Mouse (Mus musculus) forebrain, embryonic 11.5 days (tissue): ENCODE data around the gene Tex21. TPM values are rescaled to one million over a fixed set of nuclear protein-coding genes. Genes with fewer than 3 reads are reported as not detected.
A peak's percentile ranks its signal among the peaks of the same experiment; 100 is the strongest.

Source experiments
- ATAC-seq: fragments of 200-750 bp; cut with Nextera tagmentation; replicated peaks from 2 replicates; pipeline ENCODE4 v1.8.0; 2017; ENCODE audit warnings: moderate TSS enrichment; ENCODE audit not compliant: low FRiP score
- DNase-seq: peaks from one replicate; pipeline ENCODE4 v3.0.0-alpha.2; 2017; ENCODE audit warnings: low spot score
- H3K27ac ChIP-seq: fragments of 300-500 bp; sonication (generic); 2 replicates; pipeline ENCODE4 v1.5.1; 2014; ENCODE audit warnings: low read depth, low read length
- H3K27me3 ChIP-seq: fragments of 300-500 bp; sonication (generic); 2 replicates; pipeline ENCODE4 v1.6.1; 2014; ENCODE audit warnings: mild to moderate bottlenecking, low read length, mixed read lengths; ENCODE audit not compliant: control insufficient read depth, insufficient read depth
- H3K36me3 ChIP-seq: fragments of 300-500 bp; sonication (generic); 2 replicates; pipeline ENCODE4 v1.6.1; 2014; ENCODE audit warnings: mild to moderate bottlenecking, low read length, moderate library complexity, mixed read lengths; ENCODE audit not compliant: control insufficient read depth, insufficient read depth
- H3K4me1 ChIP-seq: fragments of 300-500 bp; sonication (generic); replicated peaks from 2 replicates; pipeline ENCODE4 v1.6.1; 2014; ENCODE audit warnings: low read length, mixed read lengths; ENCODE audit not compliant: control insufficient read depth, insufficient read depth
- H3K4me2 ChIP-seq: fragments of 300-500 bp; sonication (generic); 2 replicates; pipeline ENCODE4 v1.6.1; 2014; ENCODE audit warnings: low read depth, mild to moderate bottlenecking, low read length, moderate library complexity, mixed read lengths; ENCODE audit not compliant: severe bottlenecking
- H3K4me3 ChIP-seq: fragments of 300-500 bp; sonication (generic); 2 replicates; pipeline ENCODE4 v1.5.1; 2014; ENCODE audit warnings: low read depth, low read length
- H3K9ac ChIP-seq: fragments of 300-500 bp; sonication (generic); 2 replicates; pipeline ENCODE4 v1.6.1; 2014; ENCODE audit warnings: low read length
- H3K9me3 ChIP-seq: fragments of 300-500 bp; sonication (generic); 2 replicates; pipeline ENCODE4 v1.6.1; 2016; ENCODE audit warnings: low read length, mixed read lengths; ENCODE audit not compliant: control insufficient read depth
- WGBS: fragments of 180-500 bp; shearing (Covaris S2); extraction: QIAGEN DNeasy Blood & Tissue Kit; methylation state at CpG from one replicate; pipeline ENCODE4 v1.1.7; 2014; 5-methylcytosine and 5-hydroxymethylcytosine counted together
- polyA plus RNA-seq: library from polyadenylated mRNA; unstranded; fragments of >200 nt; fragmentation: Nextera tagmentation; extraction: Ambion mirVana; gene quantifications from 2 replicates; pipeline ENCODE4 v1.2.1, GENCODE M21; 2014

Gene Tex21
- polyA plus RNA-seq, 1 experiment from 2014 or later, result not detected

- Histone ChIP-seq H3K9ac (no peak overlapping the region), H3K4me2 (no peak overlapping the region), H3K36me3 (no peaks in the 10 kb centered on the region), H3K4me3 (no peak overlapping the region), H3K9me3 (no peaks in the 10 kb centered on the region), H3K27me3 (no peaks in the 10 kb centered on the region), H3K4me1 (peaks cover 3% of the 10 kb centered on the region; the same call in 1 of the 2 replicates), H3K27ac (no peak overlapping the region)
- 74% methylated on average over 4 of the region's 4 CpGs for WGBS
- ATAC-seq (no peak), DNase-seq (no peak)
Observed at GRCm38 (mm10) chr12:76200326-76200725, 46.2 kb downstream of the Tex21 start.

GRCm38 (mm10) chr12:76197071-76197470, 49.5 kb downstream of the Tex21 start:
- DNase-seq (peak; percentile 56), ATAC-seq (no peak)
- no peak overlapping the region for H3K27ac ChIP-seq
- H3K27me3 ChIP-seq, result no peaks in the 10 kb centered on the region
- H3K9ac ChIP-seq, result peak overlapping the region; percentile 32
- H3K36me3 ChIP-seq, result no peaks in the 10 kb centered on the region
- H3K9me3 ChIP-seq, result no peaks in the 10 kb centered on the region
- H3K4me3 ChIP-seq, result no peak overlapping the region
- WGBS, result 34% methylated on average over 8 of the region's 8 CpGs
- peak overlapping the region; percentile 90 for H3K4me2 ChIP-seq
- H3K4me1 ChIP-seq, result peaks cover 3% of the 10 kb centered on the region; the same call in 1 of the 2 replicates

DNA sequence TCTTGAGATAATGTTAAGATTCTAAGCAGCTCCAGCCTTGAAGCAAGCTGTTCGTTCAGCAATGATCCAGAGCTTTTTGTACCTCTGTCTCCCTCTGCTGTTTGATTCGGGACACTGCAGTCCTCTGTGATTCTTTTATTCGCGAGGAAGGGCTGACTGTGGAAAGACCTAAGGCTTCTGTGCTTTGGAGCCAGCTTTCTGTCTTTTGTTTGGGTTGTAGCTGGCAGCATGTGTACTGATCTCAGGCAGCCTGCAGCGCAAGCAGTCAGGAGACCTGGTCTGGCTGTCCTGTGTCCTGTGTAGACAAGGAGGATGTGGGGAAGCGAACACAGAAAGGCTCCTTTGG, 49.9 kb downstream of the Tex21 start:
- DNase-seq (peak; percentile 86), ATAC-seq (peak; percentile 58)
- 9% methylated on average over 6 of the region's 6 CpGs for WGBS
- Histone ChIP-seq H3K9me3 (no peaks in the 10 kb centered on the region), H3K9ac (peak overlapping the region; percentile 32), H3K4me2 (peak overlapping the region; percentile 90), H3K4me3 (peak overlapping the region; percentile 31), H3K27ac (no peak overlapping the region), H3K4me1 (peaks cover 3% of the 10 kb centered on the region; the same call in 1 of the 2 replicates), H3K36me3 (no peaks in the 10 kb centered on the region), H3K27me3 (no peaks in the 10 kb centered on the region)

DNA sequence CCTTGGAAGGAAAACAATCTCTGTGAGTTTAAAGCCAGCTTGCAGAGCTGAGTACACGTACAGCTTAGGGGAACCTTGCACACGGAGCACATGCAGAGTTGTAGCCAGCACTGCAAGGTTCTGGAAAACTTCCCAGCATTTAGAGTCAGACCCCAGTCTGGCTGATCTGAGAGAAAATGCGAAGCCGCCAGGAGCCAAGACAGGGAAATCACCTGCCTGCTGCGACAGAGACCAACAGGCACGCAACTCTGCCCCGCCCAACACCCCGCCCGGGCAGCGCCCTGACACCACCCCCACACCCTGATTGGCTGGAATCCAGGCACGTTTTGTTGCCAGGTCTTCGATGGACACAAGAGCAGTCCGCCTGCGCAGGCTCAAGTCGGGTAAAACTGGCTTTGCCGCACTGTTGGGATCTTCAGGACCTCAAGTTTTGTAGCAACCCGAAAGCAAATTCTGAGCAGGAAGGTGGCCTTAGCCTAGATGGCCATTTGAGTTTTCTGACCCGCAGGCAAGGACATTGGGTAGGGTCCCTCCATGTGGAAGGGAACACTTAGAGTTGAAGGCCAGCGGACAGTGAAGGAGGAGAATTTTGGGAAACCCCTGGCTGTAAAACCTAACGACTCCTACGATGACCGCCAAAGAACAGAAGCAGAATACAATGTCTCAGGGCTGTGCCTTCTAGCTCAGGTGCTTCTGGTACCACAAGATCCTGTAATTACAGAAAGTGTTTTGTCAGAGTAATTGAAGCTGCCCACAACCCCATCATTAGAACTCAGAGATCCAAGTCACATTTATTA, 50.4 kb downstream of the Tex21 start:
- WGBS, result under 1% methylated on average over 22 of the region's 22 CpGs
- peaks cover 3% of the 10 kb centered on the region; the same call in 1 of the 2 replicates for H3K4me1 ChIP-seq
- H3K9me3 ChIP-seq, result no peaks in the 10 kb centered on the region
- peak; percentile 90 for DNase-seq
- no peak overlapping the region for H3K27ac ChIP-seq
- H3K36me3 ChIP-seq, result no peaks in the 10 kb centered on the region
- ATAC-seq, result peak; percentile 92
- no peaks in the 10 kb centered on the region for H3K27me3 ChIP-seq
- H3K4me3 ChIP-seq, result peak overlapping the region; percentile 31
- peak overlapping the region; percentile 90 for H3K4me2 ChIP-seq
- peak overlapping the region; percentile 47 for H3K9ac ChIP-seq

DNA sequence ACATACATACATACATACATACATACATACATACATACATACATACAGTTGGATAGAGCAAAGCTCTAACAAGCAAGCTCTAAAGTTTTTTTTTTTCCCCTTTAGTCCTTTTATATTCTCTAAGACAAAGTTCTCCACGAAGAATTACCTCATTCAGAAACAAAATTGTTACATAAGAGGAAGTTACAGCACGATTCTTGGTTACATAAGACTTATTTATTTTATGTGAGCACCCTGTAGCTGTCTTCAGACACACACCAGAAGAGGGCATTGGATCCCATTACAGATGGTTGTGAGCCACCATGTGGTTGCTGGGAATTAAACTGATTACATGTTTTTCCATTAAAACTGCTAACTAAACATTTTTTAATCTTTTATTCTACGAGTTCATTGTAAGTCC, 52.0 kb downstream of the Tex21 start:
- Histone ChIP-seq H3K36me3 (no peaks in the 10 kb centered on the region), H3K9ac (no peak overlapping the region), H3K4me2 (no peak overlapping the region), H3K27ac (no peak overlapping the region), H3K9me3 (no peaks in the 10 kb centered on the region), H3K27me3 (no peaks in the 10 kb centered on the region), H3K4me1 (peaks cover 3% of the 10 kb centered on the region; the same call in 1 of the 2 replicates), H3K4me3 (no peak overlapping the region)
- ATAC-seq (no peak), DNase-seq (no peak)
- WGBS, result 68% methylated on average over 3 of the region's 3 CpGs

DNA sequence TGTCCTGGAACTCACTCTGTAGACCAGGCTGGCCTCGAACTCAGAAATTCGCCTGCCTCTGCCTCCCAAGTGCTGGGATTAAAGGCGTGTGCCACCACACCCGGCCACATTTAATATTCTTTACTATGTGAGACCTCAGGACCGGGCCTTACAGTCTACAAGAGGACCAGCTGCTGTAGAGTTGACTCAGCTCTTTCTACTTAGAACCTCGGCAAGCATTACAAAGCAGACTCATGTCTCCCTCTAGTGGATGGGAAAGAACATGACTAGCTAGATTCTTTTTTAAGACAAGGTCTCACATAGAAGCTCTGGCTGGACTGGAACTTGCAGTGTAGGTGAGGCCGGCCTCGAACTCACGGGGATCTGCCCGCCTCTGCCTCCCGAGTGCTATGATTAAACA, 55.6 kb downstream of the Tex21 start:
- Histone ChIP-seq H3K36me3 (no peaks in the 10 kb centered on the region), H3K4me2 (no peak overlapping the region), H3K4me3 (no peak overlapping the region), H3K27ac (no peak overlapping the region), H3K27me3 (no peaks in the 10 kb centered on the region), H3K4me1 (no peaks in the 10 kb centered on the region), H3K9me3 (no peaks in the 10 kb centered on the region), H3K9ac (no peak overlapping the region)
- no peak for DNase-seq
- 55% methylated on average over 11 of the region's 11 CpGs for WGBS
- ATAC-seq, result peak; percentile 51; the same call in 1 of the 2 replicates

DNA sequence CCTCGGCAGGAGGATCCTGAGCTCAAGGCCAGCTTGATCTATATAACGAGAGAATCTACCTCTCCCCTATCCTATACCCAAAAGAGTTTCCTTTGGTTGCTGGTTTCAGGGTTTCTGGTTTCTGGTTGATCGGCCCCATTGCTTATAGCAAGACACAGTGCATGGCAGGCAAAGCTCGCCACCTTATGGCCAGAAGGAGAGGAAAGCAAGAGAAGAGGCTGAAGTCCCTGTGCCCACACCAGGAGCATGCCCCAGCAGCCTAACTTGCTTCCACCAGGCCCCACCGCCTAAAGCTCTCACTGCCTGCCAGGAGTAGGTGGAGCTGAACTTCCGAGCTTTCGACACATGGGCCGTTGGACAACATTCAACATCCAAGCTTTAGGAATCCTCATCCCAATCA, 58.7 kb downstream of the Tex21 start:
- no peak overlapping the region for H3K4me3 ChIP-seq
- DNase-seq (no peak), ATAC-seq (no peak)
- no peak overlapping the region for H3K27ac ChIP-seq
- no peaks in the 10 kb centered on the region for H3K9me3 ChIP-seq
- H3K36me3 ChIP-seq, result no peaks in the 10 kb centered on the region
- 44% methylated on average over 8 of the region's 8 CpGs for WGBS
- no peaks in the 10 kb centered on the region for H3K27me3 ChIP-seq
- no peak overlapping the region for H3K4me2 ChIP-seq
- no peak overlapping the region for H3K9ac ChIP-seq
- H3K4me1 ChIP-seq, result no peaks in the 10 kb centered on the region

GRCm38 (mm10) chr12:76186473-76186872, 60.1 kb downstream of the Tex21 start:
- Histone ChIP-seq H3K9ac (no peak overlapping the region), H3K27me3 (no peaks in the 10 kb centered on the region), H3K4me2 (no peak overlapping the region), H3K36me3 (no peaks in the 10 kb centered on the region), H3K4me3 (no peak overlapping the region), H3K4me1 (no peaks in the 10 kb centered on the region), H3K27ac (no peak overlapping the region), H3K9me3 (no peaks in the 10 kb centered on the region)
- ATAC-seq (no peak), DNase-seq (no peak)
- 94% methylated on average over 1 of the region's 1 CpGs for WGBS
